Mouse (Mus musculus): ENCODE measurements around the gene Olfr1373.
A peak's percentile ranks its signal among the peaks of the same experiment; 100 is the strongest.

GRCm38 (mm10) chr11:52129171-52129570 lies 16.2 kb downstream of the Olfr1373 start:
- TF ChIP-seq CTCF (conservative IDR thresholded peaks at IDR 0.05; ENCODE audit: low read length) = 0 out of 2 replicates have a peak, but pooled peaks have one; percentile 10
- no peak for TF ChIP-seq NANOG (IDR thresholded peaks at IDR 0.05; ENCODE audit: borderline replicate concordance, low read length)

All from E14TG2a.4 (cell line).